Mouse (Mus musculus) kidney, embryonic 14.5 days (tissue): ENCODE measurements around the gene Csnk2a1. TPM values are rescaled to one million over a fixed set of nuclear protein-coding genes. Genes with fewer than 3 reads are reported as not detected.

Experiments
- ATAC-seq: fragments of 200-750 bp; cut with Nextera tagmentation; 2 replicates; pipeline ENCODE4 v1.8.0; 2017; ENCODE audit warnings: moderate number of reproducible peaks, mild to moderate bottlenecking, moderate TSS enrichment, moderate library complexity; ENCODE audit not compliant: low FRiP score, low TSS enrichment
- H3K27ac ChIP-seq: fragments of 300-500 bp; sonication (generic); 2 replicates; pipeline ENCODE4 v1.5.1; 2014; ENCODE audit warnings: low read depth, mild to moderate bottlenecking, low read length, moderate library complexity, mixed read lengths
- H3K27me3 ChIP-seq: fragments of 300-500 bp; sonication (generic); 2 replicates; pipeline ENCODE4 v1.6.1; 2014; ENCODE audit warnings: mild to moderate bottlenecking, low read length; ENCODE audit not compliant: control insufficient read depth, insufficient read depth
- H3K36me3 ChIP-seq: fragments of 300-500 bp; sonication (generic); 2 replicates; pipeline ENCODE4 v1.6.1; 2014; ENCODE audit warnings: low read length, mixed read lengths; ENCODE audit not compliant: control insufficient read depth, insufficient read depth
- H3K4me1 ChIP-seq: fragments of 300-500 bp; sonication (generic); 2 replicates; pipeline ENCODE4 v1.6.1; 2014; ENCODE audit warnings: low read length, mixed read lengths; ENCODE audit not compliant: control insufficient read depth, insufficient read depth
- H3K4me2 ChIP-seq: fragments of 300-500 bp; sonication (generic); replicated peaks from 2 replicates; pipeline ENCODE4 v1.6.1; 2014; ENCODE audit warnings: low read depth, mild to moderate bottlenecking, low read length
- H3K4me3 ChIP-seq: fragments of 300-500 bp; sonication (generic); 2 replicates; pipeline ENCODE4 v1.5.1; 2014; ENCODE audit warnings: mild to moderate bottlenecking, low read length
- H3K9ac ChIP-seq: fragments of 300-500 bp; sonication (generic); 2 replicates; pipeline ENCODE4 v1.6.1; 2014; ENCODE audit warnings: low read depth, mild to moderate bottlenecking, low read length, moderate library complexity
- H3K9me3 ChIP-seq: fragments of 300-500 bp; sonication (generic); 2 replicates; pipeline ENCODE4 v1.6.1; 2016; ENCODE audit warnings: low read length; ENCODE audit not compliant: control insufficient read depth
- WGBS: fragments of 180-500 bp; shearing (Covaris S2); extraction: QIAGEN DNeasy Blood & Tissue Kit; methylation state at CpG from one replicate; pipeline ENCODE4 v1.1.7; 2014; 5-methylcytosine and 5-hydroxymethylcytosine counted together
- polyA plus RNA-seq: library from polyadenylated mRNA; unstranded; fragments of >200 nt; fragmentation: Nextera tagmentation; extraction: Ambion mirVana; gene quantifications from 2 replicates; pipeline ENCODE4 v1.2.1, GENCODE M21; 2014

Csnk2a1 gene
- polyA plus RNA-seq, 1 experiment from 2014 or later = 136 TPM

- Histone ChIP-seq H3K27ac (no peak overlapping the region), H3K4me2 (no peak overlapping the region), H3K27me3 (no peaks in the 10 kb centered on the region), H3K4me3 (no peak overlapping the region), H3K9me3 (no peaks in the 10 kb centered on the region), H3K9ac (no peak overlapping the region), H3K4me1 (no peaks in the 10 kb centered on the region), H3K36me3 (peaks cover 77% of the 10 kb centered on the region)
- no peak for ATAC-seq
- 89% methylated on average over 3 of the region's 3 CpGs for WGBS
Measured at GRCm38 (mm10) chr2:152324842-152325241, 98.2 kb downstream of the Csnk2a1 start.

- WGBS = 91% methylated on average over 13 of the region's 13 CpGs
- Histone ChIP-seq H3K27me3 (no peaks in the 10 kb centered on the region), H3K9me3 (no peaks in the 10 kb centered on the region), H3K9ac (no peak overlapping the region), H3K27ac (no peak overlapping the region), H3K4me1 (peaks cover 7% of the 10 kb centered on the region), H3K4me2 (no peak overlapping the region), H3K36me3 (peaks cover 73% of the 10 kb centered on the region), H3K4me3 (no peak overlapping the region)
- ATAC-seq = no peak
Measured at GRCm38 (mm10) chr2:152326157-152326556, 99.5 kb downstream of the Csnk2a1 start.

GRCm38 (mm10) chr2:152326654-152327053, 100.0 kb downstream of the Csnk2a1 start:
- no peak for ATAC-seq
- Histone ChIP-seq H3K27ac (no peak overlapping the region), H3K4me2 (no peak overlapping the region), H3K36me3 (peaks cover 68% of the 10 kb centered on the region), H3K4me1 (peaks cover 12% of the 10 kb centered on the region), H3K9ac (no peak overlapping the region), H3K27me3 (no peaks in the 10 kb centered on the region), H3K9me3 (no peaks in the 10 kb centered on the region), H3K4me3 (no peak overlapping the region)
- 85% methylated on average over 8 of the region's 8 CpGs for WGBS

GRCm38 (mm10) chr2:152327980-152328379, 101.3 kb downstream of the Csnk2a1 start:
- no peak overlapping the region for H3K4me3 ChIP-seq
- 76% methylated on average over 5 of the region's 5 CpGs for WGBS
- no peaks in the 10 kb centered on the region for H3K27me3 ChIP-seq
- H3K4me2 ChIP-seq = no peak overlapping the region
- ATAC-seq = no peak
- no peaks in the 10 kb centered on the region for H3K9me3 ChIP-seq
- peaks cover 14% of the 10 kb centered on the region for H3K4me1 ChIP-seq
- H3K9ac ChIP-seq = no peak overlapping the region
- peaks cover 55% of the 10 kb centered on the region for H3K36me3 ChIP-seq
- H3K27ac ChIP-seq = no peak overlapping the region

GRCm38 (mm10) chr2:152330858-152331423, 104.3 kb downstream of the Csnk2a1 start:
- no peak for ATAC-seq
- Histone ChIP-seq H3K27ac (no peak overlapping the region), H3K9me3 (no peaks in the 10 kb centered on the region), H3K4me3 (peak overlapping the region; percentile 92), H3K27me3 (no peaks in the 10 kb centered on the region), H3K36me3 (peaks cover 27% of the 10 kb centered on the region), H3K9ac (peak overlapping the region; percentile 23; the same call in 1 of the 2 replicates), H3K4me1 (peaks cover 14% of the 10 kb centered on the region), H3K4me2 (peak overlapping the region; percentile 89)
- 67% methylated on average over 7 of the region's 7 CpGs for WGBS

Other genes starting within 250 kb of the Csnk2a1 start
- 19.7 and 29.9 TPM in 2 replicates for gene Fam110a, start 246.6 kb upstream of the Csnk2a1 start, polyA plus RNA-seq
- gene Slc52a3, start 230.3 kb upstream of the Csnk2a1 start, polyA plus RNA-seq = 3.4 and 6.8 TPM in 2 replicates
- gene Scrt2, start 145.3 kb upstream of the Csnk2a1 start, polyA plus RNA-seq = not detected in 2 replicates
- 4.7 and 9.5 TPM in 2 replicates for gene Srxn1, start 121.3 kb upstream of the Csnk2a1 start, polyA plus RNA-seq
- gene Tcf15, start 83.3 kb upstream of the Csnk2a1 start, polyA plus RNA-seq = 18.2 and 19.2 TPM in 2 replicates
- gene Tbc1d20, start 67.0 kb downstream of the Csnk2a1 start, polyA plus RNA-seq = 19.4 and 37.4 TPM in 2 replicates
- gene Rbck1, start 105.8 kb downstream of the Csnk2a1 start, polyA plus RNA-seq = 59.1 and 87.1 TPM in 2 replicates
- gene Trib3, start 117.2 kb downstream of the Csnk2a1 start, polyA plus RNA-seq = 0.57 and 0.61 TPM in 2 replicates
- 1.7 and 2.4 TPM in 2 replicates for gene Nrsn2, start 149.8 kb downstream of the Csnk2a1 start, polyA plus RNA-seq
- gene Sox12, start 171.2 kb downstream of the Csnk2a1 start, polyA plus RNA-seq = 22.3 and 25.3 TPM in 2 replicates
- 51.1 and 62.2 TPM in 2 replicates for gene Zcchc3, start 188.2 kb downstream of the Csnk2a1 start, polyA plus RNA-seq
- gene 6820408C15Rik, start 188.7 kb downstream of the Csnk2a1 start, polyA plus RNA-seq = 0.37 TPM in 2 replicates
- not detected in 2 replicates for gene Defb23, start 237.8 kb downstream of the Csnk2a1 start, polyA plus RNA-seq